Mouse (Mus musculus) monocyte, adult 59 days (primary cell): ENCODE data around the gene Olfr365. TPM values are rescaled to one million over a fixed set of nuclear protein-coding genes. Genes with fewer than 3 reads are reported as not detected.

Experiments used
- total RNA-seq, 2 experiments: library from RNA; stranded (reverse); gene quantifications; one replicate each; pipeline ENCODE4 v1.2.4; 2023

Gene Olfr365
- total RNA-seq: not detected

DNA sequence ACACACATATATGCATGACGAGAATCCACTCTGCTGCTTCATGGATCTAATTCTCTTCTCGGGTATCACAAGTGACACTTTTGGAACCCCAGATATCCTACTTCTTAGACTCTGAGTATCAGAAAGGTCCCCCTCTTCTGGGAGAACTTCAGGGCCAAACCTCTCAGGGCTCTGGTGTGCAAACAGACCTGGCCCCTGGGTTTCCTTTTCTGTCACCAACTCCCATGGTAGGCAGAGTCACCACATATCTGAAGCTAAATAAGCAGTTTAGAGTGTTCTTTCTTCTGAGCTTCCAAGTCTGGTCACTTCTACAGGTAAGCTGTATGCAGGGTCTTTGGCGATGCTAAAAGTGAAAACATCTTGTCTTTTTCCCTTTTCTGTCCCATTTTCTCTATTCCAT, at the start of gene Olfr365:
TSS of gene Olfr365 (plus strand) at position 301 of the 400 bp plus-strand sequence.

DNA sequence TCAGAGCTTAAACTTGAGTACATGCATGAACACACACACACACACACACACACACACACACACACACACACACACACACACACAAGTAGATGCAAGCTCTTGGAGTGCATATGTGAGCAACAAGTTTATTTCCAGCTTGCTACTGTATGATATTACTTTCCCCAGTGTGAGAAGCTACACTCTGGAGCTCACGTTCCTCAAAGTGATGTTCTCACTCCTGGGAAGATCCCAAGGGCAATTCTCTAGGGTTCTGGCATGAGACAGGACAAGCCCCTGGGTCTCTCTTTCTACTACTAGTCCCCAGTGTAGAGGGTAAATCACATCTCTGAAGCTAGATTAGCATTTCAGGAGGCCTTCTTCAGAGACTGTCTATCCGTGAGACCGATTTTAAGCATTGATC, 49.0 kb upstream of the Olfr365 start, which contains the start of gene Olfr364-ps1:
TSS of gene Olfr364-ps1 (plus strand) at position 301 of the 400 bp plus-strand sequence.

DNA sequence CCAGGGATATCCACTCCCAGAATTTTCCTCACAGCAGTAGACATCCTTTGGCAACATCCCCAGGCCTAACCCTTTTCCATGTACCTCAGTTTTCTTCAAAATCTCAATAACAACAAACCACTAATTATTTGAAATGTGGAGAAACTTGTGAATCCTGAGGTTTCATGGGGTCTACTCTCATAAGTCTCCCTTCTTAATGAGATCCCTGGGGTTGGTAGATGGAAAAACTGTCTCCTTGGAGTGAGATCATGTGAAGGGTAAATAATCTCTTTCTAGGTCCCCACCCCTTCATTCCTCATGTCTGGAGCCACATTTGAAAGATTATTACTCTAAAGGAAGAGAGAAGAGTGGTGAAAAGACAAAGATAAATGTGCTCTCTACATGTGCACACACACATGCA, 23.3 kb downstream of the Olfr365 start, which contains the start of gene Olfr366:
TSS of gene Olfr366 (plus strand) at position 301 of the 400 bp plus-strand sequence.

Other genes starting within 250 kb of the Olfr365 start
- not detected for gene Olfr357, start 194.4 kb upstream of the Olfr365 start, total RNA-seq
- gene Olfr358, start 178.9 kb upstream of the Olfr365 start, total RNA-seq: not detected
- not detected for gene Olfr360, start 122.5 kb upstream of the Olfr365 start, total RNA-seq
- not detected for gene Olfr361, start 98.9 kb upstream of the Olfr365 start, total RNA-seq
- not detected for gene Olfr362, start 70.3 kb upstream of the Olfr365 start, total RNA-seq
- gene Olfr364-ps1, start 48.9 kb upstream of the Olfr365 start, total RNA-seq: not detected
- not detected for gene Olfr366, start 23.4 kb downstream of the Olfr365 start, total RNA-seq
- not detected for gene Olfr368, start 138.3 kb downstream of the Olfr365 start, total RNA-seq
- gene Pdcl, start 171.1 kb downstream of the Olfr365 start, total RNA-seq: 10 to 100 TPM; 25.9 to 33.3 TPM
- gene Rc3h2, start 234.7 kb downstream of the Olfr365 start, total RNA-seq: 10 to 100 TPM; 43.9 to 44.1 TPM